Mouse (Mus musculus): ENCODE measurements around the gene Creld2. TPM values are rescaled to one million over a fixed set of nuclear protein-coding genes. Genes with fewer than 3 reads are reported as not detected.

Creld2 gene
- polyA plus RNA-seq, 1 experiment from 2014 or later: 59.5 TPM

GRCm38 (mm10) chr15:88870418-88871185 is 51.2 kb downstream of the Creld2 start:
- Histone ChIP-seq H3K27me3 (ENCODE audit: control insufficient read depth, insufficient read depth, low read length) (no peaks in the 10 kb centered on the region), H3K4me3 (replicated peaks; ENCODE audit: low read length) (no peak overlapping the region), H3K9ac (no peak overlapping the region), H3K36me3 (replicated peaks; ENCODE audit: control insufficient read depth, insufficient read depth) (peaks cover 17% of the 10 kb centered on the region), H3K27ac (no peak overlapping the region), H3K4me1 (replicated peaks; ENCODE audit: control insufficient read depth, insufficient read depth, low read length) (peaks cover under 1% of the 10 kb centered on the region; the same call in 1 of the 2 replicates), H3K4me2 (replicated peaks) (no peak overlapping the region), H3K9me3 (ENCODE audit: control insufficient read depth, low read length) (no peaks in the 10 kb centered on the region)
- 77% methylated on average over 5 of the region's 5 CpGs for WGBS
- ATAC-seq (ENCODE audit: low FRiP score) (no peak), DNase-seq (ENCODE audit: low spot score) (no peak)

- ATAC-seq (ENCODE audit: low FRiP score) (no peak), DNase-seq (ENCODE audit: low spot score) (no peak)
- 90% methylated on average over 3 of the region's 3 CpGs for WGBS
- no peaks in the 10 kb centered on the region for H3K27me3 ChIP-seq (ENCODE audit: control insufficient read depth, insufficient read depth, low read length)
- H3K9ac ChIP-seq: no peak overlapping the region
- H3K4me3 ChIP-seq (replicated peaks; ENCODE audit: low read length): no peak overlapping the region
- no peak overlapping the region for H3K4me2 ChIP-seq (replicated peaks)
- no peaks in the 10 kb centered on the region for H3K36me3 ChIP-seq (replicated peaks; ENCODE audit: control insufficient read depth, insufficient read depth)
- H3K9me3 ChIP-seq (ENCODE audit: control insufficient read depth, low read length): no peaks in the 10 kb centered on the region
- H3K27ac ChIP-seq: no peak overlapping the region
- H3K4me1 ChIP-seq (replicated peaks; ENCODE audit: control insufficient read depth, insufficient read depth, low read length): no peaks in the 10 kb centered on the region
Observed at GRCm38 (mm10) chr15:88874061-88874460, 54.6 kb downstream of the Creld2 start.

GRCm38 (mm10) chr15:88874477-88874876 is 55.0 kb downstream of the Creld2 start:
- no peaks in the 10 kb centered on the region for H3K27me3 ChIP-seq (ENCODE audit: control insufficient read depth, insufficient read depth, low read length)
- H3K9me3 ChIP-seq (ENCODE audit: control insufficient read depth, low read length): no peaks in the 10 kb centered on the region
- no peaks in the 10 kb centered on the region for H3K4me1 ChIP-seq (replicated peaks; ENCODE audit: control insufficient read depth, insufficient read depth, low read length)
- no peak overlapping the region for H3K4me2 ChIP-seq (replicated peaks)
- H3K27ac ChIP-seq: no peak overlapping the region
- 91% methylated on average over 6 of the region's 6 CpGs for WGBS
- no peak overlapping the region for H3K4me3 ChIP-seq (replicated peaks; ENCODE audit: low read length)
- DNase-seq (ENCODE audit: low spot score) (no peak), ATAC-seq (ENCODE audit: low FRiP score) (no peak)
- H3K36me3 ChIP-seq (replicated peaks; ENCODE audit: control insufficient read depth, insufficient read depth): no peaks in the 10 kb centered on the region
- H3K9ac ChIP-seq: no peak overlapping the region

- no peak for DNase-seq (ENCODE audit: low spot score)
- ATAC-seq (ENCODE audit: low FRiP score): no peak; the same call in 1 of the 2 replicates
- 37% methylated on average over 10 of the region's 10 CpGs for WGBS
- Histone ChIP-seq H3K4me2 (replicated peaks) (no peak overlapping the region), H3K4me1 (replicated peaks; ENCODE audit: control insufficient read depth, insufficient read depth, low read length) (no peaks in the 10 kb centered on the region), H3K36me3 (replicated peaks; ENCODE audit: control insufficient read depth, insufficient read depth) (no peaks in the 10 kb centered on the region), H3K4me3 (replicated peaks; ENCODE audit: low read length) (no peak overlapping the region), H3K9me3 (ENCODE audit: control insufficient read depth, low read length) (no peaks in the 10 kb centered on the region), H3K27me3 (ENCODE audit: control insufficient read depth, insufficient read depth, low read length) (no peaks in the 10 kb centered on the region), H3K9ac (no peak overlapping the region), H3K27ac (no peak overlapping the region)
Observed at GRCm38 (mm10) chr15:88875625-88876081, 56.2 kb downstream of the Creld2 start.

Other genes starting within 250 kb of the Creld2 start
- not detected in 2 replicates for gene Zdhhc25, start 219.3 kb upstream of the Creld2 start, polyA plus RNA-seq (2014; fragmentation: Nextera tagmentation; extraction: Ambion mirVana)
- gene Brd1, start 85.4 kb upstream of the Creld2 start, polyA plus RNA-seq (2014; fragmentation: Nextera tagmentation; extraction: Ambion mirVana): 20.3 and 20.8 TPM in 2 replicates
- gene Zbed4, start 68.0 kb upstream of the Creld2 start, polyA plus RNA-seq (2014; fragmentation: Nextera tagmentation; extraction: Ambion mirVana): 18.4 and 19.9 TPM in 2 replicates
- 9.0 and 10.0 TPM in 2 replicates for gene Alg12, start 328 bp upstream of the Creld2 start, polyA plus RNA-seq (2014; fragmentation: Nextera tagmentation; extraction: Ambion mirVana)
- 52.1 and 61.0 TPM in 2 replicates for gene Pim3, start 42.5 kb downstream of the Creld2 start, polyA plus RNA-seq (2014; fragmentation: Nextera tagmentation; extraction: Ambion mirVana)
- 0.13 TPM in 1 of 2 replicates, not detected in the other for gene Ttll8, start 134.8 kb downstream of the Creld2 start, polyA plus RNA-seq (2014; fragmentation: Nextera tagmentation; extraction: Ambion mirVana)
- gene Mlc1, start 159.4 kb downstream of the Creld2 start, polyA plus RNA-seq (2014; fragmentation: Nextera tagmentation; extraction: Ambion mirVana): 17.7 and 20.5 TPM in 2 replicates
- not detected in 2 replicates for gene Mov10l1, start 163.3 kb downstream of the Creld2 start, polyA plus RNA-seq (2014; fragmentation: Nextera tagmentation; extraction: Ambion mirVana)
- 8.4 and 8.5 TPM in 2 replicates for gene Panx2, start 240.1 kb downstream of the Creld2 start, polyA plus RNA-seq (2014; fragmentation: Nextera tagmentation; extraction: Ambion mirVana)